Mouse (Mus musculus) small intestine, adult 2 months (tissue): Measurements from ENCODE around the gene Hoxc6.

ENCODE experiments used
- CTCF ChIP-seq: fragments of 200-500 bp; IDR thresholded peaks from 2 replicates; pipeline ENCODE4 v1.5.1; 2012; ENCODE audit warnings: low read depth, mild to moderate bottlenecking, control low read depth, inconsistent platforms, low read length, moderate library complexity, mixed read lengths; ENCODE audit not compliant: insufficient replicate concordance, insufficient read length; ENCODE audit errors: extremely low read depth
- POLR2A ChIP-seq: fragments of 200-500 bp; IDR thresholded peaks from 2 replicates; pipeline ENCODE4 v1.6.1; 2012; ENCODE audit warnings: low read depth, mild to moderate bottlenecking, control low read depth, inconsistent platforms, low read length, moderate library complexity

DNA sequence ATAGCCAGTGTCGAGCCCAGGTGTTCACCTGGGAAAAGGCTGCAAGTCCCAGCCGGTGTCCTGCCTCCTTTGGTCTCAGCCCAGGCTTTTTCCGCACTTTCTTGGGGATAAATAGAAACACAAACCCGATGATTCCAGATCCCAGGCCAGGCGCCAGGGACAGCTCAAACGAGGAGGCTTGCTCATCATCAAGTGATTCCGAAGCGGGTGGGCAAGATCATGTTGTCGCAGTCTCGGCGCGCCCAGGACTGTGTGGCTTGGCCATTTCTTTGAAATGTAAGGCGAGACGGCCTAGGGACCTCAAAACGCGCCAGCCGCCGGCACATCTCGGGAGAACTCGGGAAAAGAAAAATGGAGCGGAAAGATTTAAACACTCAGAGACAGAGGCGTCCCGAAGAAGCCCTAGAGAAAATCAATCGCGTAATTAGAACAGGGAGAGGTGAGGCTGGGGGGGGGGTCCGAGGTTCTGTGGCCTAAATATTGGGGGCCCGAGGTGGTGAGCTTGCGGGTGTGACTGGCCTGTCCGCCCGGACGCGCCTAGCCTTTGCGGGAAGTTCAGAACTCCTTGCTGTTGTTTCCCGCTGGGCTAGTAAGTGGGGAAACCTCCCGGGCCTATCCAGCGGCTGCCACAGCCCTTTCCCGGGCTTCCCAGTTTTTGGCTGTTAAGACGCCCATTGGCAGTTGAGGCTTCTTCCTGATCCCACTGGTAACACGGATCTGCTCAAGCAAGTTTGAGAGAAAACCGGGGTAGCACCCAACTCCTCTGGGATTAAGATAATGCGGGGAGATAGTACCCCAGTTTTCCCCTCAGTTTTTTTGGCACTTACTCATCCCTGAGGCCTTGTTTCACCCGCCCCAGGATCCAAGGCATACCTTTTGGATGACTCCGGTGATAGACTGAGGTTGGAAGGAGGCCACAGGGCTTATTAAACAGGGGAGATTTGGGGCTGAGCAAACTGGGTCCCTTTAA lies 29.5 kb downstream of the Hoxc6 start:
- TF ChIP-seq CTCF = no peak
- TF ChIP-seq POLR2A = no peak
